Mouse (Mus musculus) stomach, embryonic 15.5 days (tissue): ENCODE results near the gene Olfr456. TPM values are rescaled to one million over a fixed set of nuclear protein-coding genes. Genes with fewer than 3 reads are reported as not detected.

ENCODE experiments used
- polyA plus RNA-seq: library from polyadenylated mRNA; unstranded; fragments of >200 nt; fragmentation: Nextera tagmentation; extraction: Ambion mirVana; gene quantifications from 2 replicates; pipeline ENCODE4 v1.2.1, GENCODE M21; 2015

Olfr456 gene
- polyA plus RNA-seq, 1 experiment from 2014 or later = not detected

Other genes starting within 250 kb of the Olfr456 start
- gene Gstk1, start 241.3 kb downstream of the Olfr456 start, polyA plus RNA-seq = 19.1 and 23.0 TPM in 2 replicates
- gene Tmem139, start 225.2 kb downstream of the Olfr456 start, polyA plus RNA-seq = 4.8 and 4.9 TPM in 2 replicates
- 48.4 and 49.8 TPM in 2 replicates for gene Casp2, start 222.2 kb downstream of the Olfr456 start, polyA plus RNA-seq
- 0.08 and 0.12 TPM in 2 replicates for gene Clcn1, start 200.5 kb downstream of the Olfr456 start, polyA plus RNA-seq
- gene Fam131b, start 162.6 kb downstream of the Olfr456 start, polyA plus RNA-seq = 0.22 and 0.23 TPM in 2 replicates
- gene Zyx, start 137.6 kb downstream of the Olfr456 start, polyA plus RNA-seq = 96.9 and 105 TPM in 2 replicates
- gene Epha1, start 113.9 kb downstream of the Olfr456 start, polyA plus RNA-seq = 16.3 and 16.9 TPM in 2 replicates
- not detected in 2 replicates for gene Tas2r143, start 87.0 kb downstream of the Olfr456 start, polyA plus RNA-seq
- not detected in 2 replicates for gene Tas2r135, start 81.8 kb downstream of the Olfr456 start, polyA plus RNA-seq
- gene Tas2r126, start 52.7 kb downstream of the Olfr456 start, polyA plus RNA-seq = not detected in 2 replicates
- not detected in 2 replicates for gene Olfr458, start 22.0 kb downstream of the Olfr456 start, polyA plus RNA-seq
- gene Olfr457, start 10.9 kb downstream of the Olfr456 start, polyA plus RNA-seq = not detected in 2 replicates
- 0.09 TPM in 1 of 2 replicates, not detected in the other for gene Olfr455, start 60.4 kb upstream of the Olfr456 start, polyA plus RNA-seq
- gene Tcaf3, start 110.5 kb upstream of the Olfr456 start, polyA plus RNA-seq = not detected in 2 replicates
- gene Tcaf2, start 158.0 kb upstream of the Olfr456 start, polyA plus RNA-seq = 9.5 and 11.9 TPM in 2 replicates
- gene Tcaf1, start 222.9 kb upstream of the Olfr456 start, polyA plus RNA-seq = 65.7 and 68.9 TPM in 2 replicates